Mouse (Mus musculus) MEL-GATA-1-ER (cell line): ENCODE results near the gene Gabra5.

Experiments
- DNase-seq: peaks from one replicate; pipeline ENCODE4 v3.0.0-alpha.2; 2012; ENCODE audit warnings: low read depth; ENCODE audit errors: extremely low read depth

Gene Gabra5

GRCm38 (mm10) chr7:57386517-57387340, 123.1 kb downstream of the Gabra5 start, which contains the start of gene Gabrg3:
Gabrg3 (minus strand) TSS chr7:57387188.
- no peak for DNase-seq

GRCm38 (mm10) chr7:57384112-57384511, 125.7 kb downstream of the Gabra5 start:
- no peak for DNase-seq

GRCm38 (mm10) chr7:57366013-57366390, 143.9 kb downstream of the Gabra5 start:
- DNase-seq = no peak

GRCm38 (mm10) chr7:57365134-57366012, 144.5 kb downstream of the Gabra5 start:
- no peak for DNase-seq

- DNase-seq = no peak
Measured at GRCm38 (mm10) chr7:57363812-57364211, 146.0 kb downstream of the Gabra5 start.

GRCm38 (mm10) chr7:57357871-57358540, 151.9 kb downstream of the Gabra5 start:
- no peak for DNase-seq
